Mouse (Mus musculus) lung, adult 2 months (tissue): ENCODE data around the gene Dcpp3.

Experiments
- CTCF ChIP-seq: fragments of 200-500 bp; IDR thresholded peaks from 2 replicates; pipeline ENCODE4 v1.5.1; 2011; ENCODE audit warnings: mild to moderate bottlenecking, low read length, control low read depth; ENCODE audit not compliant: insufficient read depth
- POLR2A ChIP-seq: fragments of 200-500 bp; IDR thresholded peaks from 2 replicates; pipeline ENCODE4 v1.6.1; 2011; ENCODE audit warnings: low read depth, mild to moderate bottlenecking, control low read depth, low read length, borderline replicate concordance; ENCODE audit errors: extremely low read depth

DNA sequence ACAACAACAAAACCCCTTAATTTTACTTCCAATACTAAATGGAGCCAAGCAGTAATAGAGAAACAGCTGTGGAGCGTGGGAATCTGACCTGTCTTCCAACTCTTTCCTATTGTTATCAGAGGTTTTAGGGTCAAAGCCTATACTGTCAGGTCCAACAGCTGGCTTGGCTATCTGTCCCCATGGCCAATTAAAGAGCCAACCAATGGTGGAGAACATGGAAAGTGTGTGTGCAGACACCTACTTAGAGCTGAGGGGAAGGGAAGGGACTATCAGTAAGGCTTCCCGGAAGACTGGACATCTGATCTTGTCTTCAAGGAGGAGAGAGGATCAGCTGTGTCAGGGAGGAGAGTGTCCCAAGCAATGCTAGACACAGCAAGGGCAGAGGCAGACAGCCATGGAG is 31.8 kb downstream of the Dcpp3 start:
- no peak for TF ChIP-seq POLR2A
- no peak for TF ChIP-seq CTCF
